Mouse (Mus musculus) stomach, embryonic 16.5 days (tissue): Measurements from ENCODE around the gene Map4. TPM values are rescaled to one million over a fixed set of nuclear protein-coding genes. Genes with fewer than 3 reads are reported as not detected.
"Not testable (repeated sequence)": the region's sequence is repeated elsewhere in the genome, so short reads cannot be mapped to it uniquely, and the experiment has no call there.

ENCODE experiments used
- ATAC-seq: fragments of 200-750 bp; cut with Nextera tagmentation; 2 replicates; pipeline ENCODE4 v1.8.0; 2017; ENCODE audit warnings: moderate number of reproducible peaks, moderate TSS enrichment; ENCODE audit not compliant: insufficient read depth, low FRiP score
- H3K27ac ChIP-seq: fragments of 300-500 bp; sonication (generic); 2 replicates; pipeline ENCODE4 v1.5.1; 2014; ENCODE audit warnings: low read length
- H3K27me3 ChIP-seq: fragments of 300-500 bp; sonication (generic); 2 replicates; pipeline ENCODE4 v1.6.1; 2014; ENCODE audit warnings: low read length, control low read depth, mixed read lengths; ENCODE audit not compliant: control insufficient read depth, insufficient read depth
- H3K36me3 ChIP-seq: fragments of 300-500 bp; sonication (generic); 2 replicates; pipeline ENCODE4 v1.6.1; 2014; ENCODE audit warnings: low read length; ENCODE audit not compliant: control insufficient read depth, insufficient read depth
- H3K4me1 ChIP-seq: fragments of 300-500 bp; sonication (generic); 2 replicates; pipeline ENCODE4 v1.6.1; 2014; ENCODE audit warnings: low read length, control low read depth, mixed read lengths; ENCODE audit not compliant: control insufficient read depth, insufficient read depth
- H3K4me2 ChIP-seq: fragments of 300-500 bp; sonication (generic); 2 replicates; pipeline ENCODE4 v1.6.1; 2014; ENCODE audit warnings: low read depth, low read length, mixed read lengths
- H3K4me3 ChIP-seq: fragments of 300-500 bp; sonication (generic); replicated peaks from 2 replicates; pipeline ENCODE4 v1.5.1; 2014; ENCODE audit warnings: mild to moderate bottlenecking, low read length
- H3K9ac ChIP-seq: fragments of 300-500 bp; sonication (generic); 2 replicates; pipeline ENCODE4 v1.6.1; 2014; ENCODE audit warnings: low read length
- H3K9me3 ChIP-seq: fragments of 300-500 bp; sonication (generic); replicated peaks from 2 replicates; pipeline ENCODE4 v1.6.1; 2016; ENCODE audit warnings: low read length, control low read depth; ENCODE audit not compliant: control insufficient read depth
- WGBS: fragments of 180-500 bp; shearing (Covaris S2); extraction: QIAGEN DNeasy Blood & Tissue Kit; methylation state at CpG from one replicate; pipeline ENCODE4 v1.1.7; 2014; 5-methylcytosine and 5-hydroxymethylcytosine counted together
- polyA plus RNA-seq: library from polyadenylated mRNA; unstranded; fragments of >200 nt; fragmentation: Nextera tagmentation; extraction: Ambion mirVana; gene quantifications from 2 replicates; pipeline ENCODE4 v1.2.1, GENCODE M21; 2015

Map4 gene
- polyA plus RNA-seq, 1 experiment from 2014 or later = 73.2 TPM

DNA sequence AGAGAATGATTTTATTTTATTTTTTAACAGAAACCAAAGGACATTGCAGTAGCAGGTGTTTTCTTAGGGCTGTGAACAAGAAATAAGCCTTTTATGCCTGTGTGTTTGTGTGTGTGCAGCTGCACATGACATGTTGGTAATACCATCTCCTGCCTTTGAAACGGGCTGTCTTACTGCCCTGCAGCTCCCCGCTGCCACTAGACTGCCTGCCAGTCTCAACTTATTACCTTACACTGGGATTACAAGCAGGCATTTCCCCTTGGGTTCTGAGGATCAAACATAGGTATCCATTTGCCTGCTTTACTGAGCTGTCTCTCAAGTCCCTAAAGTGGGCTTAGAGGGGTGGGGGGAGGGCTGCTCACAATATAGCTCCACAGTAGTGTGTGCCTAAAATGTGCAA lies 129.5 kb downstream of the Map4 start:
- Histone ChIP-seq H3K36me3 (no peaks in the 10 kb centered on the region), H3K4me2 (no peak overlapping the region), H3K27me3 (no peaks in the 10 kb centered on the region), H3K9me3 (no peaks in the 10 kb centered on the region), H3K4me1 (peaks cover 5% of the 10 kb centered on the region; the same call in 1 of the 2 replicates), H3K9ac (no peak overlapping the region), H3K4me3 (no peak overlapping the region), H3K27ac (no peak overlapping the region)
- no peak for ATAC-seq
- 79% methylated on average over 2 of the region's 2 CpGs for WGBS

DNA sequence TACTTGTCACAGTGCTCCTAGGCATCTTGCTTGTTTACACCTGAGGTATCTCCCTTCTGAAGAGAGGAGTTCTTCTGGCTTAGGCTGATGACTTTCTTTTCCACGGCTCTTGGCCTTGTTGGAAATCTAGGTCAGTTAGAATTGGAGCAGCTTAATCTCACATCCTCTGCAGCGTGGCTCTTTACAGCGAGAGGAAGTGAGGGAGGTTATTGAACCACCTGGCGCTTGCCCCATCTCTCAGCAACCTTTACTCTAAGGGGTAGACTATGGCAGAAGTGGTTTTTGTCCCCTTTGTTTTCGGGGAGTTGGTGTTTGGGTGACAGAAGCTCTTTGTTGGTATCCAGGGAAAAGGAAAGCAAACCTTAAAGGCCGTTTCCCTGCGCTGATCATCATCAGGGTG lies 131.1 kb downstream of the Map4 start:
- H3K4me3 ChIP-seq = no peak overlapping the region
- ATAC-seq = no peak
- H3K9ac ChIP-seq = no peak overlapping the region
- H3K4me1 ChIP-seq = no peaks in the 10 kb centered on the region
- no peak overlapping the region for H3K4me2 ChIP-seq
- WGBS = 87% methylated on average over 7 of the region's 7 CpGs
- H3K36me3 ChIP-seq = peaks cover 4% of the 10 kb centered on the region; the same call in 1 of the 2 replicates
- no peaks in the 10 kb centered on the region for H3K27me3 ChIP-seq
- no peaks in the 10 kb centered on the region for H3K9me3 ChIP-seq
- no peak overlapping the region for H3K27ac ChIP-seq

DNA sequence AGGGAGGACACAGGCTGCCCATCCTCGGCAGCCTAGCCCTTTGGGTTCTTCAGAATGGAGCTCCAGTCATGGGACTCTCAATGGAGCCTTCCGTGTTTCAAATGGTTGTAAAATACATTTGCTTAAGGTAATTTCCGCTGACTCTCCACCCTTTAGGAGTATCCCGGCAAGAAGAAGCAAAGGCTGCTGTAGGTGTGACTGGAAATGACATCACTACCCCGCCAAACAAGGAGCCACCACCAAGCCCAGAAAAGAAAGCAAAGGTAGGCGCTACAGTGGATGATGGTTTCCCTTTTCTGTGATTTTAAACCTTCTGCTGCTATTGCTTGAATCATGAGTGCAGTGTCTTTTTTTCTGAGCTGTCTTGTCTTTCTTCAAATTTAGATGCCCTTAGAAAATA lies 131.6 kb downstream of the Map4 start:
- 91% methylated on average over 6 of the region's 6 CpGs for WGBS
- Histone ChIP-seq H3K36me3 (peaks cover 6% of the 10 kb centered on the region; the same call in 1 of the 2 replicates), H3K9me3 (no peaks in the 10 kb centered on the region), H3K4me2 (no peak overlapping the region), H3K4me1 (no peaks in the 10 kb centered on the region), H3K27ac (no peak overlapping the region), H3K27me3 (no peaks in the 10 kb centered on the region), H3K4me3 (no peak overlapping the region), H3K9ac (no peak overlapping the region)
- ATAC-seq = no peak

DNA sequence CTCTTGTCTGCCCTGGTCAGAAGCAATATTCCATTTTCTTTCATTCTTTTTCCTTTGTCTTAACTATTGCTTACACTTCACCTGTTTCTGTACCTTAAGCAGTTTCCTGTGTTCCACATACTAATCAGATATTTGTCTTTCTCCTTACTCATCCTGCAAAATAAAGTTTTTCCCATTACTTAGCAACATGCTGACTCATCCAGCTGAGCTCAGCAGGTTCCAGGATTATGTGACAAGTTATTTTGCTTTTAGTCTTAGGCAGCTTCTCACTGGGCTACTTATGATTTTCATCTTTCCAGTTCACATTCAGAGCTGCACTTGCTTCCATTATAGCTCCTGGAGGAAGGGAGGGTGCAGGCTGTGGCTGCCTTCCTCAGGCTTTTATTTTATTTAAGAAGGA lies 133.4 kb downstream of the Map4 start:
- Histone ChIP-seq H3K27ac (no peak overlapping the region), H3K4me2 (no peak overlapping the region), H3K9me3 (no peaks in the 10 kb centered on the region), H3K4me1 (no peaks in the 10 kb centered on the region), H3K36me3 (peaks cover 8% of the 10 kb centered on the region; the same call in 1 of the 2 replicates), H3K4me3 (no peak overlapping the region), H3K27me3 (no peaks in the 10 kb centered on the region), H3K9ac (no peak overlapping the region)
- no peak for ATAC-seq

DNA sequence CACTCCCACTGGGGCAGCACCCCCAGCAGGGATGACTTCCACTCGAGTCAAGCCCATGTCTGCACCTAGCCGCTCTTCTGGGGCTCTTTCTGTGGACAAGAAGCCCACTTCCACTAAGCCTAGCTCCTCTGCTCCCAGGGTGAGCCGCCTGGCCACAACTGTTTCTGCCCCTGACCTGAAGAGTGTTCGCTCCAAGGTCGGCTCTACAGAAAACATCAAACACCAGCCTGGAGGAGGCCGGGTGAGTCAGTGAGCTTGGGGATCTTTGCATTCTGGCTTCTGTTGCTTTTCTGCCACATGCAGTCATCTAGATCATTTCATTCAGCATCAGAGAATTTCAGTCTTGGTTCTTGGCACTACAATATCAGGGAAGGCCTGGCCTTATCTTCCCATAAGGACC lies 137.5 kb downstream of the Map4 start:
- Histone ChIP-seq H3K9ac (no peak overlapping the region), H3K9me3 (no peaks in the 10 kb centered on the region), H3K36me3 (peaks cover 8% of the 10 kb centered on the region), H3K4me2 (no peak overlapping the region), H3K4me3 (no peak overlapping the region), H3K4me1 (no peaks in the 10 kb centered on the region), H3K27ac (no peak overlapping the region), H3K27me3 (no peaks in the 10 kb centered on the region)
- ATAC-seq = no peak
- WGBS = 88% methylated on average over 6 of the region's 6 CpGs

DNA sequence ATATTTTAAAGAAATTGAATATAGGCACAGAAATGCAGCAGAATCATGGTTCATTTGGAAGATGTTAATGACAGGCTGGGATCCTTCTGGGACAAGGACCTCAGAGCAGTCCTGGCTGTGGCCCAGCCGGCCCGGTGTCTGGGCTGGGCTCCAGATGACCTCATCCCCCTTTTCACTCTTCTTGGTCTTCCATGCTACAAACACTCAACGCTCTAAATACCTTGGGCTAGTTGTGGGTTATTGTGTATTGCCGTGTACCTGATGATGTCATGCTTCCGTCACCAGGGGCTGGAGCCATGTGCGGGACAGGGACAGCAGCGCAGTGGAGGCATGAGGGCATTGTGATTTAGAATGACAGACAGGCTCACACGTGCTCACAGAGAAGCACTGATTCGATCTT lies 139.1 kb downstream of the Map4 start:
- no peak overlapping the region for H3K27ac ChIP-seq
- no peaks in the 10 kb centered on the region for H3K9me3 ChIP-seq
- no peaks in the 10 kb centered on the region for H3K4me1 ChIP-seq
- H3K9ac ChIP-seq = no peak overlapping the region
- H3K4me2 ChIP-seq = no peak overlapping the region
- H3K36me3 ChIP-seq = peaks cover 8% of the 10 kb centered on the region
- WGBS = 70% methylated on average over 9 of the region's 9 CpGs
- no peaks in the 10 kb centered on the region for H3K27me3 ChIP-seq
- ATAC-seq = no peak
- no peak overlapping the region for H3K4me3 ChIP-seq

DNA sequence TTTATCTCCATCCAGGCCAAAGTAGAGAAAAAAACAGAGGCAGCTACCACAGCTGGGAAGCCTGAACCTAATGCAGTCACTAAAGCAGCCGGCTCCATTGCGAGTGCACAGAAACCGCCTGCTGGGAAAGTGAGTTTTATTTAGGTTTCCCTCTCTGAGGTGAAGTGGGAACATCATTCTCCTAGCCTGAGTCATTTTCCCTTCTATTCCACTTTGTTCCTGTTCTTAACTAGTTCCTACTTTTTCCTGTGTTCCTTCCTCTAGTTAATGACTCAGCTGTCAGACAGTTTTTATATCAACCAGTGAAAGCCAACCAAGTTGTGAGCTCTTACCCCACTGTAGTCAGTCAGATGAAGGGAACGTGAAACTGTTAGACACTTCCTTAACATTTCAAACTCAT lies 139.8 kb downstream of the Map4 start:
- no peak for ATAC-seq
- Histone ChIP-seq H3K9ac (no peak overlapping the region), H3K4me2 (no peak overlapping the region), H3K4me3 (no peak overlapping the region), H3K36me3 (peaks cover 8% of the 10 kb centered on the region), H3K27ac (no peak overlapping the region), H3K4me1 (no peaks in the 10 kb centered on the region), H3K27me3 (no peaks in the 10 kb centered on the region), H3K9me3 (no peaks in the 10 kb centered on the region)
- 71% methylated on average over 4 of the region's 4 CpGs for WGBS

DNA sequence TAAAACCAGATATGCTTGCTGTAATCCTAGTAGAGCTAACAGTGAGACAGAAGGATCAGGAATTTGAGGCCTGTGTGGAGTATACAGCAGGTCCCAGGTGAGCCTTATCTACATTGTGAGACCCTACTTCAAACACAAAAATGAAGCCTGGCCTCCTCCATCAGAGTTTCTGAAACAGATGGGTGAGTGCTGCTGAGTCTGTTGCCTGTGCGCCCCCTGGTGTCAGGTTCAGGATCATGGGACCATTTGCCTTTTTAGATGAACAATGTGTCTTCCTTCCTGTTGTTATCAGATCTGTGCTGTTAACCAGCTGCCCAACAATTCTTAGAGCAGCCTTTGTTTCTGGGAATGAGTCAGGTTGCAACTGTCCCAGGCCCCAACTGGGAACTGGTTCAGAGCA lies 140.6 kb downstream of the Map4 start:
- no peaks in the 10 kb centered on the region for H3K27me3 ChIP-seq
- H3K4me2 ChIP-seq = no peak overlapping the region
- ATAC-seq = no peak
- no peaks in the 10 kb centered on the region for H3K4me1 ChIP-seq
- no peaks in the 10 kb centered on the region for H3K9me3 ChIP-seq
- H3K27ac ChIP-seq = no peak overlapping the region
- H3K4me3 ChIP-seq = no peak overlapping the region
- peaks cover 8% of the 10 kb centered on the region for H3K36me3 ChIP-seq
- H3K9ac ChIP-seq = no peak overlapping the region
- 0% methylated on average over 1 of the region's 1 CpGs for WGBS

DNA sequence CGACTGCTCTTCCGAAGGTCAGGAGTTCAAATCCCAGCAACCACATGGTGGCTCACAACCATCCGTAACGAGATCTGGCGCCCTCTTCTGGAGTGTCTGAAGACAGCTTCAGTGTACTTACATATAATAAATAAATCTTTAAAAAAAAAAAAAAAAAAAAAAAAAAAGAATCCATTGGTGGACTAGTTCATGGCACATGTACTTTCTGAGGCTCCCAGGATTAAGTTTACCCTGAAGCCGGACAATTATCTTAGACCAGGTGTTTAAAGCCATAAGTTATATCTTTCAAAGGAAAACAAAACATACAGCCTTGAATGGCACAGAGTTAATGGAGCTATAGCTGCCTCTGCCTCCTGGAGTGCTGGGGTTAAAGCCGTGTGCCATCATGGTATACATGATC lies 145.2 kb downstream of the Map4 start:
- not testable (repeated sequence) for H3K9ac ChIP-seq, ATAC-seq, H3K4me3 ChIP-seq, H3K36me3 ChIP-seq, H3K9me3 ChIP-seq, H3K4me2 ChIP-seq, H3K27me3 ChIP-seq, H3K4me1 ChIP-seq, H3K27ac ChIP-seq
- 71% methylated on average over 4 of the region's 7 CpGs for WGBS

DNA sequence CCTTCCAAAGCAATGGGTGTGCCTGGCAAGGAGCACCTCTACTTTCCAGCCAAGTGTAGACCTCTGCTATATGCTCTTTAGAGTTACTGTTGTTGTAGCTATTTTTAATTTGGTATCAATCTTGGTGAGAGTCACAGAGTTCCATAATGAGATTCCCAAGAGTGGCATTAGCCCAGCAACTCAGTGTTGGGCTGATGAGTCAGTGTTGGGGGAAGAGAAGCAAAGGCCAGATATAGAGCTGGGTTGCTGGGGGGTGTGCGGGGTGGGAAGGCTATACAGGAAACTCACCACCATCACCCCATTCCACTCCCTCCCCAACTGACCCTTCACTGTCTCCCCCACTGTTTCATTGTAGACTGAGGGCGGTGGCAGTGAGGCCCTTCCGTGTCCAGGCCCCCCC lies 149.8 kb downstream of the Map4 start:
- Histone ChIP-seq H3K27ac (no peak overlapping the region), H3K36me3 (peaks cover 19% of the 10 kb centered on the region; the same call in 1 of the 2 replicates), H3K27me3 (no peaks in the 10 kb centered on the region), H3K9me3 (no peaks in the 10 kb centered on the region), H3K9ac (no peak overlapping the region), H3K4me3 (no peak overlapping the region), H3K4me1 (no peaks in the 10 kb centered on the region), H3K4me2 (no peak overlapping the region)
- WGBS = 83% methylated on average over 3 of the region's 3 CpGs
- ATAC-seq = no peak
